Comparison of ENCODE assay signal across 8 mouse cellular contexts in the genomic region with DNA sequence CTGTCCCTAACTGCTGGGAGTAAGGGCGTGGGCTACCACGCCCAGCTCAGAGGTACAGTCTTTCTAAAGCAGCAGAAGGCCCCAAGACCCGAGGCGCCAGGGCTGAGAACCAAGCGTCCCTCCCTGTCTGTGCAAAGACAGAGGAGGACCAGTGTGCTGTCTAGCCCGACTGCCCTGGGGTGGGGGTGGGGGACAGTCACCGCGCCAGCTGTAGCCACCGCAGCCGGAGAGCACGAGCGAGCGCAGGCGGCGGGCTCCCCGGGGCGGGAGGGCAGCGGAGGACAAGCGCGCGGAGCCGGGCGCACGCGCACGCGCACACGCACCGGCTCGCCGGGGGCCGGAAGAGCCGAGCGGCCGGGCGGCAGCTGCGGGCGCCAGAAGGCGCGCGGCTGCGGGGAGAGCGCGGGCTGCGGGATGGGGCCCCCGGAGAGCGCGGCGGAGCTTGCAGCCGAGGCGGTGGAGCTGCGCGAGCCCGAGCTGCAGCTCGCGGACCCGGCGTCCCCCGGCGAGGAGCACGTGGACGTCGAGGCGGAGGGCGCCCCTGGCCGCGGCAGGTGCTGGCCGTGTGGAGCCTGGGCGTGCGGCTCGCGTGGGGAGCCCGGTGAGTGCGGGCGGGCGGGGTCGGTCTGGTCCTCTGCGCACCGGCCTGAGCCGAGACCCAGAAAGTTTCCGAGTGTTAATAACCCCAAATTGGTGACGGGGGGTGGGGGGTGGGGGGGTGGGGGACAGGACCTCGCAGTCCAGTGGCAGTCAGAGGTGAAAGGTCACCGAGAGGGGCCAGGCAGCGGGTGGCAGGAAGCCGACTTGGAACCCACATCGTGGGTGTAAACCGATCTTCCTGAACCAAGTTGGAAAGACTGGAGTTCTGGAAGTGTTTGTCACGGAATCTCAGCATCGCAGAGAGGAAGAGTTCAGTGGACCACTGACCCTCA. TPM values are rescaled to one million over a fixed set of nuclear protein-coding genes. Genes with fewer than 3 reads are reported as not detected.
DNase-seq lines count a peak whose midpoint lies in the region; ATAC-seq lines count a peak whose summit lies in the region.

Gene Slc35g1, plus strand, starts transcription at position 280 of the 932 bp plus-strand sequence.

- H3K9ac ChIP-seq in heart, embryonic 12.5 days, result peak within 1 kb of the TSS; percentile 79
- H3K9ac ChIP-seq in neural tube, embryonic 15.5 days (replicated peaks), result peak within 1 kb of the TSS; percentile 70

- peak within 1 kb of the TSS; percentile 82 for H3K4me3 ChIP-seq in heart, embryonic 12.5 days
- peak within 1 kb of the TSS; percentile 81 for H3K4me3 ChIP-seq in neural tube, embryonic 15.5 days (replicated peaks)

- peak; percentile 89 for ATAC-seq in erythroblast, adult 5-6 weeks (replicated peaks; ENCODE audit: low FRiP score, poor library complexity, severe bottlenecking)
- ATAC-seq in heart, embryonic 12.5 days (ENCODE audit: insufficient number of reproducible peaks, low FRiP score), result peak; percentile 78
- ATAC-seq in neural tube, embryonic 15.5 days (ENCODE audit: low FRiP score), result peak; percentile 91

- no peak within 1 kb of the TSS for H3K27ac ChIP-seq in heart, embryonic 12.5 days (ENCODE audit: poor library complexity, severe bottlenecking)
- H3K27ac ChIP-seq in neural tube, embryonic 15.5 days (replicated peaks), result no peak within 1 kb of the TSS

- DNase-seq in ES-CJ7 (ENCODE audit: low read depth, low spot score), result peak; percentile 87
- peak; percentile 24 for DNase-seq in brain, embryonic 18.5 days (ENCODE audit: low read depth, low spot score)
- DNase-seq in kidney, postnatal 4 days, result peak; percentile 62 to 76
- DNase-seq in lung, adult 18-20 months, result peak; percentile 17 to 28
- peak; percentile 10 to 24 for DNase-seq in thymus, adult 18-20 months

- H3K4me2 ChIP-seq in heart, embryonic 12.5 days, result peak within 1 kb of the TSS; percentile 92
- H3K4me2 ChIP-seq in neural tube, embryonic 15.5 days, result peak within 1 kb of the TSS; percentile 83

- WGBS in heart, embryonic 12.5 days, result 1% methylated on average over 86 of the region's 90 CpGs
- under 1% methylated on average over 73 of the region's 90 CpGs for WGBS in neural tube, embryonic 15.5 days

- no peaks in the 10 kb centered on the region for H3K27me3 ChIP-seq in heart, embryonic 12.5 days (replicated peaks)
- H3K27me3 ChIP-seq in neural tube, embryonic 15.5 days (replicated peaks), result no peaks in the 10 kb centered on the region

- H3K9me3 ChIP-seq in heart, embryonic 12.5 days (replicated peaks), result no peaks in the 10 kb centered on the region
- no peaks in the 10 kb centered on the region for H3K9me3 ChIP-seq in neural tube, embryonic 15.5 days (replicated peaks)

- H3K4me1 ChIP-seq in heart, embryonic 12.5 days (replicated peaks), result 0 out of 2 replicates have a peak, but pooled peaks cover 2% of the 10 kb centered on the region
- H3K4me1 ChIP-seq in neural tube, embryonic 15.5 days, result peaks cover 12% of the 10 kb centered on the region

- no peaks in the 10 kb centered on the region for H3K36me3 ChIP-seq in heart, embryonic 12.5 days
- H3K36me3 ChIP-seq in neural tube, embryonic 15.5 days, result no peaks in the 10 kb centered on the region

RNA-seq across cellular contexts. Expression of gene Slc35g1, which starts in this region (rescaled TPM):
- 3.3 and 4.8 TPM in 2 replicates for total RNA-seq in erythroblast, adult 5-6 weeks (2015; ENCODE audit: low replicate concordance)
- 2.3 and 2.8 TPM in 2 replicates for total RNA-seq in erythroblast, adult 5-6 weeks (2017; ENCODE audit: low replicate concordance)
- 3.6 and 4.0 TPM in 2 replicates for polyA plus RNA-seq in heart, embryonic 12.5 days (2016; fragmentation: Nextera tagmentation; extraction: Ambion mirVana)
- 0.78 and 1.3 TPM in 2 replicates for polyA plus RNA-seq in neural tube, embryonic 15.5 days (2015; fragmentation: Nextera tagmentation; extraction: Ambion mirVana)

Comparison
In these comparisons a context has a peak if more than half of its experiments do, and no peak if none do; other contexts are left out.
1. DNase-seq: peak in every context shown above with its lines; median percentile 87 in ES-CJ7; 69 in kidney, postnatal 4 days; 24 in brain, embryonic 18.5 days; 22 in lung, adult 18-20 months; 17 in thymus, adult 18-20 months.